Mouse (Mus musculus) testis, adult 2 months (tissue): ENCODE results near the gene Kcnh6. TPM values are rescaled to one million over a fixed set of nuclear protein-coding genes. Genes with fewer than 3 reads are reported as not detected.

Experiments
- H3K27ac ChIP-seq: fragments of 200-500 bp; 2 replicates; pipeline ENCODE4 v1.5.1; 2012; ENCODE audit warnings: low read depth, low read length; ENCODE audit not compliant: control insufficient read depth, insufficient read depth
- H3K27me3 ChIP-seq: fragments of 200-500 bp; 2 replicates; pipeline ENCODE4 v1.6.1; 2012; ENCODE audit warnings: mild to moderate bottlenecking, low read length, moderate library complexity; ENCODE audit not compliant: control insufficient read depth, insufficient read depth
- H3K36me3 ChIP-seq: fragments of 200-500 bp; 2 replicates; pipeline ENCODE4 v1.6.1; 2012; ENCODE audit warnings: mild to moderate bottlenecking, low read length; ENCODE audit not compliant: control insufficient read depth, insufficient read depth
- H3K4me1 ChIP-seq: fragments of 200-500 bp; 2 replicates; pipeline ENCODE4 v1.6.1; 2012; ENCODE audit warnings: low read length; ENCODE audit not compliant: control insufficient read depth, insufficient read depth
- H3K4me3 ChIP-seq: fragments of 200-500 bp; 2 replicates; pipeline ENCODE4 v1.5.1; 2012; ENCODE audit warnings: low read depth, mild to moderate bottlenecking, low read length, moderate library complexity, mixed read lengths; ENCODE audit not compliant: control insufficient read depth
- CTCF ChIP-seq: fragments of 200-500 bp; IDR thresholded peaks from 2 replicates; pipeline ENCODE4 v1.5.1; 2012; ENCODE audit warnings: low read depth, mild to moderate bottlenecking, inconsistent platforms, low read length, moderate library complexity; ENCODE audit not compliant: control insufficient read depth, insufficient read depth, insufficient replicate concordance
- POLR2A ChIP-seq: fragments of 200-500 bp; IDR thresholded peaks from 2 replicates; pipeline ENCODE4 v1.6.1; 2012; ENCODE audit warnings: low read depth, mild to moderate bottlenecking, inconsistent platforms, low read length, moderate library complexity; ENCODE audit not compliant: control insufficient read depth
- polyA plus RNA-seq: library from polyadenylated mRNA; depleted of rRNA; stranded (reverse); fragments of >200 nt; gene quantifications from 2 replicates; pipeline ENCODE4 v1.2.3, GENCODE M21; 2012; rRNA removed

The Kcnh6 gene
- 0.41 and 0.46 TPM in 2 replicates for polyA plus RNA-seq

DNA sequence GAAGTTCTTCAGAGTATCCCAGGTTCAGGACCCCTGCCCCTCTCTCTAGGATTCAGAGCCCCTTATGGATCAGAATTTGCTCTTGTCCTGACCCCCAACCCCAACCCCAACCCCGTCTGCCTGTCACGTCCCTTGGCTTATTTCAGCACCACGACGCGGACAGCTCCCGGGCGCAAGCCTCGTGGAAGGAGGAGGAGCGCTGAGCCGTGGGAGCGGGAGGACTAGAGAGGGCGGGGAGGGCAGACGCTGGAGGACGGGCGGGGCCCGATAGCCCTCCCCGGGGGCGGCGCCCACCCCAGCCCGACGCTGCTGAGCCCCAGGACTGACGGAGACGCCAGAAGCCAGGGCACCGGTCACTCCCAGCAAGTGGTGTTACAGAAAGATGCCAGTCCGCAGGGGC is at the start of gene Kcnh6:
Gene Kcnh6 (plus strand): TSS at position 304 of the 400 bp plus-strand sequence.
- H3K4me1 ChIP-seq: peaks cover 3% of the 10 kb centered on the region
- H3K27ac ChIP-seq: no peak within 1 kb of the TSS
- H3K4me3 ChIP-seq: no peak within 1 kb of the TSS; the same call in 1 of the 2 replicates
- H3K36me3 ChIP-seq: no peaks in the 10 kb centered on the region
- TF ChIP-seq POLR2A (no peak), CTCF (no peak)
- no peaks in the 10 kb centered on the region for H3K27me3 ChIP-seq

DNA sequence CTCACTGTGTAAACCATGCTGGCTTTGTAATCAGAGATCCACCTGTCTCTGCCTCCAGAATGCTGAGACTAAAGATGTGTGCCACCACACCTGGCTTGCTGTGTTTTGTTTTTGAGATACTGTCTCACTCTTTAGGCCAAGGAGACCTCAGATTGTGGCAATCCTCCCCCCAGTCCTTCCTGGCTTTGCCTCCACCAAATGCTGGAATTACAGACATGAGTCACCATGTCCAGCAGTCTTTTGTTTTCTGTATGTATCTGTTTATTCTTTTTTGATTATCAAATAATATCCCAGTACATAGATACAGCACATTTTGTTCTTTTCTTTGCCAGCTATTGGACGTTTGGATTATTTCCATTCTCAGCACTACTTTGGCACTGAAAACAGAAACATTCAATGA is 49.4 kb upstream of the Kcnh6 start:
- H3K27me3 ChIP-seq: no peaks in the 10 kb centered on the region
- no peaks in the 10 kb centered on the region; the same call in 1 of the 2 replicates for H3K36me3 ChIP-seq
- H3K27ac ChIP-seq: no peak overlapping the region; the same call in 1 of the 2 replicates
- TF ChIP-seq POLR2A (no peak), CTCF (no peak)
- H3K4me1 ChIP-seq: peaks cover 12% of the 10 kb centered on the region
- H3K4me3 ChIP-seq: no peak overlapping the region

DNA sequence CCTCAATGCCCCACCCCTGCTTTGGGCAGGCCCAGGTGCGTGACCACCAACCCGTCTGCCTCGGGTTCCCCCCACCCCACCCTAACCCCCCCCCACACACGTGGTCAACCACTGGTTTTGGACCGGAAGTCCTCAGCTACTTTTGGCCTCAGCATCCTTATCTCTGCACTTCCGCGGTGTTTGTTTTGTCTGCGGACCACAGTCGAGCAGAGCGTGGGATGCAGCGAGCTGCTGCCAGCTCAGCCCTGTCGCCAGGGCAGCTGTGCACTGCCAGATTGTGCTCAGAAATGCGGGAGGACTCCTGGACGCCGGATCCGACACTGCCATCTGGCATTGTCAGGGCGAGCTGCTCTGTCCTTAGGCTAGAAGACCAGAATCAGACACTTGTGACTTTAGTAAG is 48.6 kb upstream of the Kcnh6 start:
- H3K27me3 ChIP-seq: no peaks in the 10 kb centered on the region
- H3K4me3 ChIP-seq: peak overlapping the region; percentile 48
- no peak for TF ChIP-seq CTCF
- TF ChIP-seq POLR2A: no peak
- peaks cover 12% of the 10 kb centered on the region for H3K4me1 ChIP-seq
- no peaks in the 10 kb centered on the region for H3K36me3 ChIP-seq
- peak overlapping the region; percentile 66 for H3K27ac ChIP-seq

DNA sequence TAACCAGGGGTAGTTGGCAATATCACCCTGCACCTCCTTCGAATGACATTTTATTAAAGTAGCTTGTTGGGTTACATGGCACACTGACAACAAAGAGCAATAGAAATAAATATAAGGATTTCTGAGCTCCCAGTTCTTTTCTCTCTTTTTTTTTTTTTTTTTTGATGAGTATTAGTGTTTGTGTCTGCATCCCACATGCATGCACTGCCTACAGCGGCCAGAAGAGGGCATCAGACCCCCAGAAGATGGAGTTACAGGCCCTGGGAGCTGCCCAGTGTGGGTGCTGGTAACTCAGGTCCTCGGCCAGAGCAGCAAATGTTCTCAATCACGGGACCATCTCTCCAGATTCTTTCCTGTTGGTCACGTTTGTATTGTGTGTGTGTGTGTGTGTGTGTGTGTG is 43.2 kb upstream of the Kcnh6 start:
- Histone ChIP-seq H3K4me3 (no peak overlapping the region), H3K27me3 (no peaks in the 10 kb centered on the region), H3K36me3 (no peaks in the 10 kb centered on the region), H3K4me1 (peaks cover 17% of the 10 kb centered on the region), H3K27ac (no peak overlapping the region)
- no peak for TF ChIP-seq POLR2A
- TF ChIP-seq CTCF: peak; percentile 60; the same call in 1 of the 2 replicates

DNA sequence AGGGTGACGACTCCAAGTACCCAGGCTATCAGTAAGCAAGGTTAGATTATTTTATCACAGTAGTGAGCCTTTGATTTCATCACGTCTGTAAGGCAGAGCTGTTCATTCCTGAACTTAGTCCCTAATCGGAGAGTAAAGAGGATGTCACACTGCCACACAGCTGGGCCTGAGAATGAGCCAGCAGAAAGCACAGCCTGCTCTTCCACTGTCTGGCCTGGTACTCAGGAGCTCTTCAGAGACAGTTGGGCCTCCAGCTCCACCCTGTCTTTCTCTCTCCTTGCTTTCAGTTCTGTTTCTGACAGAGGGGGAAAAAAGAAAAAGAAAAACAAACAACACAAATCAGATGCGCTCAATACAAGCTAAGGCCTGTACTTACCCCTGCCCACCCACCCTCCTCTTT is 41.6 kb upstream of the Kcnh6 start:
- H3K27me3 ChIP-seq: no peaks in the 10 kb centered on the region
- TF ChIP-seq POLR2A: no peak
- no peak for TF ChIP-seq CTCF
- no peak overlapping the region for H3K4me3 ChIP-seq
- H3K4me1 ChIP-seq: peaks cover 14% of the 10 kb centered on the region
- no peaks in the 10 kb centered on the region for H3K36me3 ChIP-seq
- no peak overlapping the region for H3K27ac ChIP-seq

DNA sequence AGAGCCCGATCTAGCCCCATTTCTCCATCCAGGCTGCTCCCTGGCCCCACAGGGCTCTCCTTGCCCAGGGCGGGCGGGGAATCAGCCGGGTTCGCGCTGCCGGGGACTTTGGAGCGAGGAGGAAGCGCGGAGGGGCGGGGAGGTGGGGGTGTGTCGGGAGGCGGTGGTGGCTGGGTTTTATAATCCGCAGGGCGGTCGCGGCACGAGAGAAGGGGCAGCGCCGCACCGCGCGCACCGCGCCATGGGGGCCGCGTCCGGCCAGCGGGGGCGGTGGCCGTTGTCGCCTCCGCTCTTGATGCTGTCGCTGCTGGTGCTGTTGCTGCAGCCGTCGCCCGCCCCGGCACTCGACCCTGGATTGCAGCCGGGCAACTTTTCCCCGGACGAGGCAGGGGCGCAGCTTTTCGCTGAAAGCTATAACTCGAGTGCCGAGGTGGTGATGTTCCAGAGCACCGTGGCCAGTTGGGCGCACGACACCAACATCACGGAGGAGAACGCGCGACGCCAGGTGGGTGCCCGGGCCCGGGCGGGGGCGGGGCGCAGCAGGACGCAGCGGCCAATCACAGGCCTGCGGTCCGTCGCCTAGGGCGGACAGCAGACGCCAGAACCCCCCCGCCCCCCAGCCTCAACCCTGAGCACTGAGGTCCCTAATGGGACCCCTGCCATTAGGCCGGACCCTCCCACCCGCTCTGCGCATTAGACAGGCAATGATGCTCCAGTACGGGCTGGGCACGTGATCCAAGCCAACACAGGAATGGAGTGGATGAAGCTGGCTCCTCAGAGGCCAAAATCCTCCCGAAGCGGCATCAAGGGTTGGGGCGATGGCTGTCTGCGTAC is 40.0 kb upstream of the Kcnh6 start, which contains the start of gene Ace:
Gene Ace (plus strand): TSS at position 205 of the 834 bp plus-strand sequence.
- Histone ChIP-seq H3K4me1 (peaks cover 14% of the 10 kb centered on the region), H3K27ac (0 out of 2 replicates have a peak within 1 kb of the TSS, but pooled peaks have one; percentile 30)

DNA sequence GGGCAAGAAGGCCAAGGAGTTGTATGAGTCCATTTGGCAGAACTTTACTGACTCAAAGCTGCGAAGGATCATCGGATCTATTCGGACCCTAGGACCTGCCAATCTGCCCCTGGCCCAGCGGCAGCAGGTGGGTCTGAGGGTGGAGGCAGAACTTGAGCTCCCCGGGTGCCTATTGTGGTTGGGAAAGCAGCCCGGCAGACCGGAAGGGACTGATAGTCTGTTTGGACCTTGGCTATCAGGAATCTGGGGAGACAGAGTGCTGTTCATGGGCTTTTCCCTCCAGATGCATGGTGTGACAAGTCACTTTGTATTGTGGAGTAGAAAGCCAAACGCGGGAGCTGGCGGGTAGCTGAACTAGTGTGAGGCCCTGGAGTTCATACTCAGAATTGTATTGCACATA is 39.0 kb upstream of the Kcnh6 start:
- Histone ChIP-seq H3K27ac (no peak overlapping the region), H3K36me3 (no peaks in the 10 kb centered on the region), H3K4me3 (peak overlapping the region; percentile 83), H3K4me1 (peaks cover 14% of the 10 kb centered on the region), H3K27me3 (no peaks in the 10 kb centered on the region)
- TF ChIP-seq CTCF (no peak), POLR2A (no peak)

More for the DNA sequence above, 40.0 kb upstream of the Kcnh6 start, which contains the start of gene Ace:
- TF ChIP-seq CTCF (no peak), POLR2A (no peak; the same call in 1 of the 2 replicates)
- Histone ChIP-seq H3K27me3 (no peaks in the 10 kb centered on the region), H3K36me3 (no peaks in the 10 kb centered on the region), H3K4me3 (peak within 1 kb of the TSS; percentile 83)

DNA sequence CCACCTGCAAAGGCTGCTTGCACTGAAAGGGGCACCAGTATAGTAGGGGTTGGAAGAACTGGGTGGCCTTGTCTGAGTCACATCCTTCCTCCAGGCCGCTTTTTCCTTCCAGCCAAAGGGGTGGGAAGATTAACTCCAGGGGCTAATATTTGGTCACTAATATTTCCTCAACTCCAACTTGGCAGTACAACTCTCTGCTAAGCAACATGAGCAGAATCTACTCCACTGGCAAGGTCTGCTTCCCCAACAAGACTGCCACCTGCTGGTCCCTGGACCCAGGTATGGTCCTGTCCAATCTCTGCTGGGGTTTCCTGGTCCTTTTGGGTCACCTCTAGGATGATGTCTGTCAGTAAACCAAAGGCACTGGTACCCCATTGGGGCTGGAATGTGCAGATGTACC is 38.4 kb upstream of the Kcnh6 start:
- H3K27me3 ChIP-seq: no peaks in the 10 kb centered on the region

More for the DNA sequence above, 38.4 kb upstream of the Kcnh6 start:
- H3K4me3 ChIP-seq: no peak overlapping the region
- no peaks in the 10 kb centered on the region for H3K36me3 ChIP-seq
- H3K27ac ChIP-seq: no peak overlapping the region
- peaks cover 14% of the 10 kb centered on the region for H3K4me1 ChIP-seq
- TF ChIP-seq POLR2A: no peak
- peak; percentile 44; the same call in 1 of the 2 replicates for TF ChIP-seq CTCF
